Mouse (Mus musculus) mouse trophoblast stem cell (cell line): ENCODE measurements around the gene Ccdc134.
"Not testable (repeated sequence)": the region's sequence is repeated elsewhere in the genome, so short reads cannot be mapped to it uniquely, and the experiment has no call there.

Experiments used
- in situ Hi-C, 2 experiments: fragments of 300-500 bp; cut with MseI, MboI; formaldehyde crosslinking; loops; 2 replicates in 1 of 2; 3 replicates in 1 of 2; pipeline ENCODE4 v1.15.1; 2025

The Ccdc134 gene

GRCm38 (mm10) chr15:82127426-82128374 lies at the start of gene Ccdc134:
Gene Ccdc134, plus strand, starts transcription at chr15:82127922.
- in situ Hi-C loops: no loop called here

- in situ Hi-C loops: no loop called here
Measured at GRCm38 (mm10) chr15:82079883-82080282, 47.8 kb upstream of the Ccdc134 start.

GRCm38 (mm10) chr15:82081161-82081560 lies 46.6 kb upstream of the Ccdc134 start:
- in situ Hi-C loops: no loop called here

GRCm38 (mm10) chr15:82085606-82086005 lies 42.1 kb upstream of the Ccdc134 start:
- in situ Hi-C loops: no loop called here

DNA sequence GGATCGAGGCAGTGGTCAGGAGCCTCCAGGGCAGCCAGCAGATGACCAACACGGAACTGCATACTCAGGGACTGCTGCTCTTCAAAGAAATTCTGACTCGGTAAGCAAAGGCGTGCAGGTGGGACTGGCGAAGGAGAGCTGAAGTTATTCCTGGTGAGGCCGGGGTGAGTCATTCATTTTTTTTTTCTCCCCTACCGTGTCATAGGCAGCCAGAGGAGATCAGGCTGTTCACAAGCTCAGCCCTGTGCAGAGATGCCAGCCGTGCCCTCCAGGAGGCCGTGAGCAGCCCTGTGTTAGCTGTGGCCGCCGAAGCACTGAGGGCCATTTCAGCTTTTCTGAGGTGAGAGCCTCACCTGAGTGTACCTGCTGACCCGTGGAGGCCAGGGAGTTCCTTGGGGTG lies 41.6 kb upstream of the Ccdc134 start:
- in situ Hi-C loops: no loop called here

DNA sequence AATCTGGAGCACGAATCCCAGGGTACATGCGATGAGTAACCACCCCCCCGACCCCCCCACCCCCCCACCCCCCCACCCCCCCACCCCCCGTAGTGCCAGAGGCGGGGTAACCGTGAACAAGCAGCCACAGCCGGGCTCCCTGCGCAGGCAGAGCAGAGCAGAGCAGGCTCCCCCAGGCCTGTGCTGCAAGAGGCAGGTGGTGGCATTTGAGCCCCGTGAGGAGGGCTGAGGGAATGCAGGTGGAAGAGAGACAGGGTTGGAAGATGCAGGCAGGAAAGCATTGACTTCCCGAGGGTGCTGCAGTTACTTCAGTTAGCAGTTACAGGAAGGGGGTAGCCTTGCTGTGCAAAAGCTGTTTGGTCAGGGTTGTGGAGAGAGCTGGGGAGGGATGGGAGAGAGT lies 40.5 kb upstream of the Ccdc134 start:
- in situ Hi-C loops: no loop called here

DNA sequence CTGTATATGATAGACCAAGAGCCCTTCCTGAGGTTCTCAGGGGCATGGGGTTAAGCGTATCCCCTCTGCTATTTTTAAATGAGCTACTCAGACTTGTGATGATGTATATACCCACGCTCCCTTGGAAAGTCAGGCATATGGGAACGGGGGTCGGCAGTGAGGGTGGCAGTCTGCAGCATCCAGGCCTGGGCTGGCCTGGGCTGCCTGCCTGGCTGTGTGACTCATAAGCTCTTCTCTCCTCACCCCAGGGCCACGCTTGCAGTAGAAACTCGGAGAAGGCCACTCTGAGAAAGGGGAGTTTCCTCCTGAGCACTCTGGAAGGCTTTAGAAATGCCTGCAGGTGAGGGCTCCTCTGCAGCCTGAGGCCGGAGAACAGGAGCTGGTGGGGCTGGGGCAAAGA lies 36.7 kb upstream of the Ccdc134 start:
- in situ Hi-C loops: no loop called here

DNA sequence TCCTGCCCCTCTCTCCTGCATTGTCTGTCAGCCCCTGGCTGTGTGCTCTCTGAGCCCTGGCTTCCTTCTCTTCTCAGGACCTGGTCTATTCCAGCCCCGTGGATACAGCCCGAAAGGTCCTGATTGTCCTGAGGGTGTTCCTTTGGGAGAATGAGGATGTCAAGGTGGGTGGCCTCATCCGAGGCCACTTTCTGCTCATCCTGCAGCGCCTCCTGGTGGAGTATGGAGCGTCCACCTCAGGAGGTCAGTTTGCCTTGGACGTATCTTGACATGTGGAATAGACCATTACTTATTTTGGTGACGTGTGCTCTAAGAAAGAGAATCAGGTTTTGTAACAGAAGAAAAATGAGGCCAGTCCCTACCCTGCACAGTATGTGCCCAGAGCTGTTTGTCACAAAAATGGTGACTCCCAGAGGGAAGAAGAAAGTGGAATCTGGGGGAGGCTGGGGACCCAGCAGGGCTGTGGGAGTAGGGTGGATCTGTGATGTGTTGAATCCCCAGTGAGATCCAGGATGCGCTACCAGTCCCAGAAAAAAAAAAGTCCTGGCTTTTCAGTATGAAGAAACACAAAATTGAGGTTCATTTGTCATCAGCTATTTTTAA lies 20.7 kb upstream of the Ccdc134 start:
- in situ Hi-C loops: loop anchor here in 1 of 2 experiments (5.0 kb wide), 1 partner anchor 40 kb away; the partner anchor contains the start of gene Mei1

GRCm38 (mm10) chr15:82120544-82120943 lies 7.2 kb upstream of the Ccdc134 start:
- in situ Hi-C loops: no loop called here

GRCm38 (mm10) chr15:82126690-82127089 lies 1.0 kb upstream of the Ccdc134 start:
- in situ Hi-C loops: not testable (repeated sequence)

DNA sequence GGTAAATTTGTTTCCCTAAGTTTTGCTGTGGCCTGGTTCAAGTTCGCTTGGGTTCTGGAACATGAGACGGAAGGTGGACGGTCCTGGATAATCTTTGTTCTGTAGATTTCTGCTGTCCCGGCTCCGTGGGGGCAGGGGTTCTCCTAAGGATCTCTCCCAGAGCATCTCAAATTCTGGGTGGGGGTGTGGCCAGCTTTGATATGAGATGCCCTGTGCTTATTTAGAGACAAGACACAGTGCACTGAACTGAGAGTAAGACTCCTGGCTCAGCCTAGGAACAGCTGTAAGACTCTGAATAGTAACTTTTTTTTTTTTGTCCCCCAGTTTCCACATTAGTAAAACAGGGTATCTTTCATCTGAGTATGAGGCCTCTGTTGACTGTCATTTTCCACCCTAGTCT lies 676 bp downstream of the Ccdc134 start:
- in situ Hi-C loops: no loop called here

GRCm38 (mm10) chr15:82130599-82130998 lies 2.9 kb downstream of the Ccdc134 start:
- in situ Hi-C loops: no loop called here

- in situ Hi-C loops: no loop called here
Measured at GRCm38 (mm10) chr15:82135372-82135771, 7.7 kb downstream of the Ccdc134 start.

DNA sequence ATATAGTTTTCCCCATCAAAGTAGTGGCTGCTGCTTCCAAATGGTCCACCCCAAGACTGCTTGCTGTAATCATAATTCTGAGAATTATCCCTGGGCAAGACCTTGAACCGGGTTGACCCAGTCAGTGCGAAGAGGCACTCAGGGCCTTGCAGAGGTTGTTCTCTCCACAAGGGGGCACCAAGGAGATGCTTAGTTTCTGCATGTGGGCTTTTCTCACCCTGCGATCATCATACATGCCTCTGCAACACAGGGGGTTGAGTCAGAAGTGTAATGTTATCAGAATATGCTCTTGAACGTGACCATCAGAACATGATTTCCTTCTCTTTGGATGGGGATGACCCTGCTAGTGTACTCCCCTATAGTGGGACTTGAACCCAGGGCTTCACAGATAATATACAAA lies 10.8 kb downstream of the Ccdc134 start:
- in situ Hi-C loops: no loop called here

GRCm38 (mm10) chr15:82139196-82139595 lies 11.5 kb downstream of the Ccdc134 start:
- in situ Hi-C loops: no loop called here

DNA sequence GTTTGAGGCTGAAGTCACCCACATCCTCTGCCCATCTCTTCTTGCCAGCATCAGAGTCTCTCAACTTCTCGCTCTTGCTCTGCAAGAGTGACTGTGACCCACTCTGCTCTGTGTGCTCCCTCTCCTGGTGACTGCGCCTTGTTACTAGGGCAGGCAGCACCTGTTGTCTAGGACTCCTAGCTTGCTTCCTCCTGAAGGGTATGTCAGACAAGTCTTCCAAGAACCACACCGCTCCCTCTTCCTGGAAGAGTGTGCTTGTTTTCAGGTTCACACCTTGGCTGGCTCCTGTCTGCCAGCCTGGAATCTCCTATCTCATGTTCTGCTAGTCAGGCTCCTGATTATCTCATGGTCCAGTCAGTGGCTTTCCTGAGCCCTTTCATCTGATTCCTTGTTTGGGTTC lies 12.6 kb downstream of the Ccdc134 start:
- in situ Hi-C loops: no loop called here

- in situ Hi-C loops: no loop called here
Measured at GRCm38 (mm10) chr15:82144157-82144556, 16.4 kb downstream of the Ccdc134 start.

- in situ Hi-C loops: no loop called here
Measured at GRCm38 (mm10) chr15:82145408-82145807, 17.7 kb downstream of the Ccdc134 start.

DNA sequence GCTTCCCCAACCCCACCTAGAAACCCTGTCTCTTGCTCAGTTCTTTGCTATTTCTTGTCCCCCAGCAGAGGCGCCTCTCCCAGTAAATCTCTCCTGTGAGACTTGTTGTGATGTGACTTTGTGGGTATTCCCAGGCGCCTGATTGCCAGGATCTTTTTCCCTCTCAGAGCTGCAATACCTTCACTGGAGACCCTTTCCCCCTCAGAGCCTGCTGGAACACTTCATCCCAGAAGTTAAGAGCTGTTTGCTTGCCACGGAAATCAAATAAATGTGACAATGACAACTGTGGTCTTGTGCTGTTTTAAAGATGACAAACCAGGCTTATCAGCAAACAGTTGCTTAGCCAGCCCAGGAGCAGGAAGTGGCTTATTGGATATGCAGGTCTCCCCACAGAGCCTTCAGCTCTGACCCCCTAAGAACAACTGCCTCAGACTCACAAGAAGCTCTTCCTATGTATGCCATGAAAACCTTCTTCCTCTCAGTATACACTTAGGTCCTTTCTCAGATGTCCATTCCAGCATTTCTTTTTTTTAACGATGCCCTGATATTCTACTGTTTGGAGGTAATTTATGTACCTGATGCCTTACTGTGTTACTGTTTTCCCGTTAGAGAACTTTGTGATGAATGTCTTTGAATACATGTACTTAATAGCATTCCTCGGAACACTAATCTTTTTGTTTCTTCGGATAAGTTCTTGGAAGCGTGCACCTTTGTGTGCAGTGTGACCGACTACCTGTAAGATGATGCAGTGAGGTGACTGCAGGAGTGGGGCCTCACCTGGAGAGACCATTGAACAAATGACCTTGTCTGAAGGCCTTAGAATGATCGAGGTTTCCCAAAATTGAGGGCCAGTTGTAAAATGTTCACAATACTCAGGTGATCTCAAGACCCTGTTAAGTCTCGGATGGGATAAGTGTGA lies 18.4 kb downstream of the Ccdc134 start:
- in situ Hi-C loops: no loop called here

DNA sequence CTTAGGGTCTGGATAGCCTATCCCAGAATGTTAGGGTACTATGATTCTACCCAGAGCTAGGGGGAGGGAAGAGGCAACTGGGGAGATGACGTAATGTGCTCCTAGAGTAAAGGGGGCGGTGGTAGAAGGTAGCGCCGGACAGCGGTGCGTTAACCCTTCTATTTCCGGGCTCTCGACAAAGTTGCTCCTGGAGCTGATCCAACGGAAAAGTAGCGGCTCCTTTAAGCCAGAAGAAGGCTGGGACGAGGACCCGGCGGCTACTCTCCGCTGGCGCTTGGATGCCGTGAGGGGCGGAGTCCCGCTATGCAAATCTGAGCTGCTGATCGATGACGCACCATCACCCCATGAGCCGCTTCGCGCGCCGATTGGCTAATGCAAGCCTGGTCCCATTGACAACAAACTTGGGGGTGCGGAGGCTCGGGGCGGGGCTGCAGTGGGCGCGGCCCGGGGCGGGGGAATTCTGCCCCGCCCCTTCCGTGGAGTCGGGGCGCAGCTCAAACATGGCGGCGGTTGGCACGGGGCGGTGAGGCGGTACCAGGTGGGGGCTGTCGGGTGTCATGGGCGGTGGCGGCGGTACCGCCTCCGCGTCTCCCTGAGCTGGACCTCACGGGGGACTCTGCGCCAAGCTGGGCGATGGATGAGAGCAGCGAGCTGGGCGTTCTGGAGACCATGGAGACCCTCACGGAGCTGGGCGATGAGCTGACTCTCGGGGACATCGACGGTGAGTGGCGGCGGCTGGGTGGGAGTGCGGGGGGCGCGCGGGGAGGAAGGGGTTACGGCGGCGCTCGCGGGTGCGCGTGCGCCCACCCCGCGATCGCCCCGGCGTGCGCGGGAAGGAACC lies 19.3 kb downstream of the Ccdc134 start, which contains the start of gene Srebf2:
TSS of gene Srebf2 (plus strand) at position 412 of the 841 bp plus-strand sequence.
- in situ Hi-C loops: no loop called here

DNA sequence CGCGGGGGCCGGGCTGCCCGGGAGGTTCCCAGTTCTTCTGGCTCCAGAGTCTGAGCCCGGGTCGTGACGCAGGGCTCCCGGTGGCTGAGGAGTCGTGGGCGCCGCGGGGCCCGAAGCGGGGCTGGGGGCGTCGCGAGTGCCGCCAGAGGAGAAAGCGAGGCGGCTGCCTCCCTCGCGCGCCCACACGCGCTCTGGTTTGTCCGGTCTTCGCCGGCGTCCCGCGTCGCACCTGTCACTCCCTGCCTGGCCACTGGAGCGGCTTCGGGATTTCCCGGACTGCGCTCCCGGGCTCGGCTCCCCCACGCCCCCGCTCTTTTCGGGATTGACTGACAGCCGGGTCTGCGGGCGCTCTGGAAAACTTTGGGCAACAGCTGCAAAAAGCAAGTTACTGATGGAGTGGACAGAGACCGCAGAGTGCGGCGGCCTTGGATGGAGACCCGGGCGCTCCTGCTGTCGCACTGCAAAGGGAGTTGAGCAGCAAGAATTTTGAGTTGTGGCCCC lies 19.9 kb downstream of the Ccdc134 start:
- in situ Hi-C loops: no loop called here
